Comparison of ENCODE assay signal across 8 mouse cellular contexts in genomic region chr1:132125803-132126405, GRCm38 (mm10). TPM values are rescaled to one million over a fixed set of nuclear protein-coding genes. Genes with fewer than 3 reads are reported as not detected.
A peak's percentile ranks its signal among the peaks of the same experiment; 100 is the strongest.
DNase-seq lines count a peak whose midpoint lies in the region; ATAC-seq and TF ChIP-seq lines count a peak whose summit lies in the region.

No protein-coding gene starts in this region.

- peaks cover 9% of the 10 kb centered on the region; the same call in 1 of the 2 replicates for H3K4me1 ChIP-seq in lung, adult 2 months (ENCODE audit: control insufficient read depth, insufficient read depth, low read length)
- peaks cover 39% of the 10 kb centered on the region for H3K4me1 ChIP-seq in kidney, embryonic 16.5 days (ENCODE audit: insufficient read depth, low read length)

- peak overlapping the region; percentile 82 for H3K27ac ChIP-seq in kidney, embryonic 16.5 days (ENCODE audit: low read length)

- DNase-seq in cerebellum, adult 11-12 months = peak; percentile 43
- peak; percentile 21 for DNase-seq in lung, adult 2 months
- no peak for DNase-seq in lung, postnatal 14 days
- DNase-seq in adrenal gland, adult 18-20 months (ENCODE audit: low spot score in 2 of 2) = no peak
- DNase-seq in yolk sac, embryonic 10.5 days (ENCODE audit: low spot score) = no peak

- WGBS in lung, adult 2 months = 49% methylated on average over 6 of the region's 6 CpGs
- WGBS in kidney, embryonic 16.5 days = 51% methylated on average over 6 of the region's 6 CpGs

- no peak for TF ChIP-seq CTCF in lung, adult 2 months (IDR thresholded peaks at IDR 0.05; ENCODE audit: insufficient read depth, low read length)

- no peak for TF ChIP-seq POLR2A in lung, adult 2 months (IDR thresholded peaks at IDR 0.05; ENCODE audit: borderline replicate concordance, extremely low read depth, low read depth, low read length)

- ATAC-seq in cerebellum, adult (ENCODE audit: insufficient number of reproducible peaks, low FRiP score, low TSS enrichment) = no peak
- peak; percentile 16; the same call in 1 of the 2 replicates for ATAC-seq in kidney, embryonic 16.5 days (ENCODE audit: low FRiP score, low TSS enrichment)
- peak; percentile 73 for ATAC-seq in megakaryocyte progenitor cell, adult 5-6 weeks (replicated peaks; ENCODE audit: poor library complexity)

- H3K9ac ChIP-seq in kidney, embryonic 16.5 days (replicated peaks; ENCODE audit: low read length) = peak overlapping the region; percentile 46

- no peak overlapping the region for H3K4me3 ChIP-seq in lung, adult 2 months (replicated peaks; ENCODE audit: extremely low read depth, low read depth, low read length)
- H3K4me3 ChIP-seq in kidney, embryonic 16.5 days (ENCODE audit: low read length) = no peak overlapping the region

- H3K36me3 ChIP-seq in kidney, embryonic 16.5 days (ENCODE audit: insufficient read depth, low read length) = no peaks in the 10 kb centered on the region

- H3K27me3 ChIP-seq in kidney, embryonic 16.5 days (ENCODE audit: insufficient read depth, low read length) = no peaks in the 10 kb centered on the region

- no peaks in the 10 kb centered on the region for H3K9me3 ChIP-seq in kidney, embryonic 16.5 days (ENCODE audit: low read length)

- no peak overlapping the region for H3K4me2 ChIP-seq in kidney, embryonic 16.5 days (replicated peaks; ENCODE audit: low read depth, low read length)

RNA-seq across cellular contexts. Expression of gene Cdk18, which starts 13.6 kb away (rescaled TPM):
- 32.8 and 34.0 TPM in 2 replicates for polyA plus RNA-seq in lung, adult 2 months (2012; rRNA removed)
- 9.0 and 9.3 TPM in 2 replicates for polyA plus RNA-seq in kidney, embryonic 16.5 days (2015; fragmentation: Nextera tagmentation; extraction: Ambion mirVana)
- total RNA-seq in megakaryocyte progenitor cell, adult 5-6 weeks (2015) = 1.7 and 2.3 TPM in 2 replicates
- 0.75 and 1.3 TPM in 2 replicates for total RNA-seq in megakaryocyte progenitor cell, adult 5-6 weeks (2017)
- 10 to 100 TPM; 16.1 to 16.3 TPM for total RNA-seq in adrenal gland, adult 18-20 months (2021)

RNA-seq across cellular contexts. Expression of gene Mfsd4a, which starts 58.0 kb away (rescaled TPM):
- 5.0 and 6.1 TPM in 2 replicates for polyA plus RNA-seq in lung, adult 2 months (2012; rRNA removed)
- 17.5 and 18.5 TPM in 2 replicates for polyA plus RNA-seq in kidney, embryonic 16.5 days (2015; fragmentation: Nextera tagmentation; extraction: Ambion mirVana)
- 0.52 TPM in 1 of 2 replicates, not detected in the other for total RNA-seq in megakaryocyte progenitor cell, adult 5-6 weeks (2015)
- 0.20 and 0.25 TPM in 2 replicates for total RNA-seq in megakaryocyte progenitor cell, adult 5-6 weeks (2017)
- 10 to 100 TPM; 13.3 to 31.0 TPM for total RNA-seq in adrenal gland, adult 18-20 months (2021)

Comparison
In these comparisons a context has a peak if more than half of its experiments do, and no peak if none do; other contexts are left out.
1. DNase-seq: peak in cerebellum, adult 11-12 months (single experiment) and lung, adult 2 months (single experiment); none in lung, postnatal 14 days (single experiment), adrenal gland, adult 18-20 months (0 of 2) and yolk sac, embryonic 10.5 days (single experiment).
2. RNA of gene Cdk18, which starts 13.6 kb away (total RNA-seq): 16.1 to 16.3 TPM in adrenal gland, adult 18-20 months; 0.75 to 2.3 TPM in megakaryocyte progenitor cell, adult 5-6 weeks; every median in the first group is over 4 times any median in the second.
3. RNA of gene Mfsd4a, which starts 58.0 kb away (total RNA-seq): 13.3 to 31.0 TPM in adrenal gland, adult 18-20 months; 0.20 to 0.52 TPM in megakaryocyte progenitor cell, adult 5-6 weeks; every median in the first group is over 4 times any median in the second.